Mouse (Mus musculus): ENCODE results near the gene Cbll1.

DNA sequence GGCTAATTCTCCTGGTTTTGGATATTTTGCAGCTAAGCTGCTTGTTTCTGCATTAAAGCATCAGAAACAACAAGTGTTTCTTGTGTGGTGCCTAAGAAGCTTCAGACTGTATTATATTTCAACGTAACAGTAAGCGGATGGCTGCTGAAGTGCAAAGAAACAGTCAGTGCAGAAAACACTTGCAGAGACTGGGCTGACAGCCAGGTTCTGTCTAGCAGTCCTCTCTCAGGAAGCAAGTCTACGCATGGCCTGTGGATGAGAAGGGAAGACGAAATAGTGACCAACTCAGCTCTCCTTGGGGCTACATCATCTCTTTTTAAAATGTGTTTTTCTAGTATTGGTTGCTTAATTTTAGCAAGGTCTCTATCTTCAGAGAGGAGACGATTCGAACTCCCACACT is 20.7 kb upstream of the Cbll1 start:
- no peak for TF ChIP-seq CTCF (IDR thresholded peaks at IDR 0.05 in 2 of 3, conservative IDR thresholded peaks at IDR 0.05 in 1 of 3; ENCODE audit: control insufficient read depth in 1 of 3, insufficient read depth in 1 of 3, low read depth in 2 of 3, low read length in 3 of 3, poor library complexity in 1 of 3, severe bottlenecking in 1 of 3)
- no peak for TF ChIP-seq USF1 (IDR thresholded peaks at IDR 0.05; ENCODE audit: low read depth, low read length)
- TF ChIP-seq EP300 (IDR thresholded peaks at IDR 0.05; ENCODE audit: low read depth in 1 of 2, low read length in 2 of 2) = no peak
- TF ChIP-seq MAFK (IDR thresholded peaks at IDR 0.05; ENCODE audit: borderline replicate concordance, low read depth, low read length) = no peak
- TF ChIP-seq HCFC1 (IDR thresholded peaks at IDR 0.05; ENCODE audit: low read depth, low read length) = no peak
- no peak for TF ChIP-seq POLR2A (IDR thresholded peaks at IDR 0.05; ENCODE audit: control insufficient read depth in 1 of 2, insufficient read depth in 1 of 2, low read depth in 1 of 2, low read length in 2 of 2, poor library complexity in 1 of 2)
- TF ChIP-seq NELFE (IDR thresholded peaks at IDR 0.05; ENCODE audit: low read depth, low read length) = no peak
- no peak for TF ChIP-seq MEF2A (IDR thresholded peaks at IDR 0.05; ENCODE audit: extremely low read depth, insufficient replicate concordance, low read depth, low read length, poor library complexity, severe bottlenecking)
- TF ChIP-seq E2F4 (IDR thresholded peaks at IDR 0.05; ENCODE audit: borderline replicate concordance, low read depth, low read length) = no peak
- TF ChIP-seq CHD2 (IDR thresholded peaks at IDR 0.05; ENCODE audit: low read length) = no peak

All from MEL (cell line).